Mouse (Mus musculus) ovary, adult 10 weeks (tissue): ENCODE data around the gene Pdlim3. TPM values are rescaled to one million over a fixed set of nuclear protein-coding genes. Genes with fewer than 3 reads are reported as not detected.

Experiments
- polyA plus RNA-seq: library from polyadenylated mRNA; stranded (reverse); fragments of 350-450 nt; fragmentation: Illumina TruSeq; extraction: RNeasy Lipid Tissue Mini Kit (QIAGEN cat#74804); gene quantifications from one replicate; pipeline ENCODE4 v1.2.3, GENCODE M21; 2014

Pdlim3 gene
- 44.0 TPM for polyA plus RNA-seq

GRCm38 (mm10) chr8:45885202-45885685, at the start of gene Pdlim3:
Gene Pdlim3, plus strand, starts transcription at chr8:45885461.

GRCm38 (mm10) chr8:45934582-45935014, 49.3 kb downstream of the Pdlim3 start, which contains the start of gene Ccdc110:
Gene Ccdc110, plus strand, starts transcription at chr8:45934619.

Other genes starting within 250 kb of the Pdlim3 start
- not detected for gene Ccdc110, start 49.2 kb downstream of the Pdlim3 start, polyA plus RNA-seq
- 9.3 TPM for gene 1700029J07Rik, start 89.8 kb downstream of the Pdlim3 start, polyA plus RNA-seq
- gene Ufsp2, start 90.1 kb downstream of the Pdlim3 start, polyA plus RNA-seq, result 102 TPM
- gene Lrp2bp, start 113.8 kb downstream of the Pdlim3 start, polyA plus RNA-seq, result 0.94 TPM
- gene Ankrd37, start 120.2 kb downstream of the Pdlim3 start, polyA plus RNA-seq, result 1.1 TPM